Mouse (Mus musculus) 3T3-L1 (cell line): ENCODE data around the gene Otulin.

Experiments used
- DNase-seq: peaks from one replicate; pipeline ENCODE4 v3.0.0-alpha.2; 2015; ENCODE audit warnings: low read depth, low spot score

Otulin gene

DNA sequence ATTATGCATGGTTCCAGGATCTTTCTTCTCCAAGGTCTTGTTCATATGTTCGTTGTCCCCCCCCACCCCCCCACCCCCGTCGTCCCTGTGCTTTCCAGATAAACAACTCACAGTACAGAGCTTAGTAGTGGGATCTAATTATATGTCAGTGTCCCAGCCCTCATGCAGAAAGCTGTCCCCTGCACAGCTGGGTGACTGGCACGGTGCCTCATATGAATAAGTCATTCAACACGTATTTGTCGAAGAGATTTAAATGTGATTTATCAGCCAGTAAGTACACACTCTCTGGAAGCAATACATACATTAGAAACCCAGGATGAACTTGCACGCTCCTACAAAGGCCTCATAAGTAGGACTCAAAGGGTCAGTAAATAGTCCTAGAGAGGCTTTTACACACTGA, 80.6 kb downstream of the Otulin start:
- DNase-seq = no peak

GRCm38 (mm10) chr15:27549071-27549470, 81.4 kb downstream of the Otulin start:
- DNase-seq = no peak

DNA sequence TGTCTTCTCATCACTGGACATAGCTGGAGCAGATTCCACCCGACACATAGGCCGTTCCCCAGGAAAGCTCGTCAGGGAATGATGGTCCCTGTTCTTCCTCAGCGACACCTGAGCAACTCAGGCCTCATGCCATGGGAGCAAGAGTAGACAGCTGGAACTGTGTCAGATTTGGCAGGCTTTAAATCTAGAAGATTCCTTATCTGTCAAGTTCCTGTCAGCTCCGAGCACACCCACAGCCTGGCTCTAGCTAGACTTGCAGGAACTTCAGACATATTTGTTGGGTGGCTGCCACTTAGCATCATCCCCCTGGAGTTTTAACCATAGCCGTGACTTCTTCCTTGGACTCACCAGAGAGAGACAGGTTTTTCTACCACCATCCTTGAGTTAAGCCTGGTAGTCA, 82.4 kb downstream of the Otulin start:
- DNase-seq = no peak

- DNase-seq = no peak
Measured at GRCm38 (mm10) chr15:27545203-27545602, 85.3 kb downstream of the Otulin start.

GRCm38 (mm10) chr15:27539745-27540144, 90.7 kb downstream of the Otulin start:
- peak; percentile 27 for DNase-seq

DNA sequence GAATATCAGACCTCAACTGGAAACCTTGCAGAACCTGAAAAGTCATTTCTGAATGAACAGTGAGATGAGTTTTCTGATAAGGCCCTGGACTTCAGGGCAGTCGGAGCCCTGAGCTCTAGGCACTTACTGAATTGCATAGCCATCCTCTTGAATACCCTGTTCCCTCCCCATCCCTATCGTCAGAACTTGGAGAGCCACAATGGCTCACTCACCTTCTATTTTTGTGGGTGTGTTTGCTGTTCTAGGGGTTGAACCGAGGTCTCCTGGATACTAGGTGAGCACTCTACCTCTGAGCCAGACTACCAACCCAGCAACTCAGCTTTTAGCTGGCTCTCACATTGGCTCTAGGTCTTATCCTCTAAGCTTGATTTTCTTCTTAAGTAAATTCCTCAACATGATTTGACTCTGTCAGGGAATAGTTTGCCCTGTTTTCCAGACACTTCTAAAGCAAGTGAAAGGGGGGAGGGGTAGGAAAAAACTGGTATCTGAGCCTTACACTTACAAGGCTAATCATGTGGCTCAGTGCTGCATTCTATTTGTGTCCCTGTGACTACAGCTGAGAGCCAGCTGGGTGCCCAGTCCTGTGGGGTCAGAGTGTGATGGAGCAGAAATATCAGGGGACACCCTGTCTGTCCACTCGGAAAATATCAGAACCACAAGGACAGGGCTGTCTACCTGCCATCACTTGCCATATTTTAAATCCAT, 92.8 kb downstream of the Otulin start:
- DNase-seq = no peak

DNA sequence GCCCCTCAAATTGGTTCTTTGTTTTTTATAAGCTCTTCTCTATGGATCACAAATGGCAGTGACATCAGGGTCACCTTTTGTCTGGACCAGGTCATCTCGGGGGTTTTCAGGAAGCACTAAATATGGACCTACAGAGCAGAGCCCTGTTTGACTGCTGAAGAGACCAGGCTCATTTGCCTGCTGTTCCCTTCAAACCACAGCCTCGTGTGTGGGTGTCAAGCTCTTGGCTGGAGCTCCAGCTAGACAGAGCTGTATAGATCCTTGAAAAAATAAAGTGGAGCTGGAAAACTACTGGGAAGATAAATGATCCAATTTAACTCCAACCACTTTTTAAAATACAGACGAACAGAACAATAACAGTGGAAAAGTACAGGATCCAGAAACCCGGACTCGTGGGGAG, 93.7 kb downstream of the Otulin start:
- peak; percentile 64 for DNase-seq

DNA sequence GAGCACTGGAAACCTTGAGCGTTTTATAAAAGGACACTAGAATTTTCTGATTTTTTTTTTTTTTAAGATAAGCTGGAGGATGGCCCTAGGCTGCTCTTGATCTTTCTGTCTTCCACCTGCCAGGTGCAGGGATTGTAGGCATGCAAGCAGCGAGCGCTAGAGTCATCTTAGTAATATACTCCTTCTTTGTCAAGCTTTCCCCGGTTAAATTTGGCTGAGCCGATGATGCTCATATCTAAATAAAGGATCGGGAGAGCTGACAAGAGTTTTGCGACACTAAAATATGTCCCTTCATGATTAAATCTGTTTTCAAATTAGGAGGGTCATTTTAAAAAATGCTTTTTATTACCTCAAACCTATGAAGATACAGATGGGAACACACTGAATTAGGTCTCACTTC, 94.3 kb downstream of the Otulin start:
- DNase-seq = no peak

GRCm38 (mm10) chr15:27535681-27536080, 94.8 kb downstream of the Otulin start:
- no peak for DNase-seq

DNA sequence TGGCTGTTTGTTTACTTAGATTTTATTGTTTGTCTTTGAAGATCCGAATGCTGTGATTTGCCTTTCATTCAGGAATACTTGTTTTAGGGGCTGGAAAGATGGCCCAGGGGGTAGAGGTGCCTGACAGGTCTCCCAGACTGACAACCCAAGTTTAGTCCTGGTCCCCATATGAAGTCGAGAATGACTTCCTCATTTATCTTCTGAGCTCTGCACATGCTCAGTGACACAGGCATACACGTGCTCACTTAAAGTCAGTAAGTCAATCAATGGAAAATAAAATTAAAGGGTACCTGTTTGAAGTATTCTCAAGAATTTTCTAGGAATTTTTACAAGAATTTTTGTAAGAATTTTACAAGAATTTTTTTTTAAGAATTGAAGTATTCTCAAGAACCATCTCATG, 97.5 kb downstream of the Otulin start:
- no peak for DNase-seq

DNA sequence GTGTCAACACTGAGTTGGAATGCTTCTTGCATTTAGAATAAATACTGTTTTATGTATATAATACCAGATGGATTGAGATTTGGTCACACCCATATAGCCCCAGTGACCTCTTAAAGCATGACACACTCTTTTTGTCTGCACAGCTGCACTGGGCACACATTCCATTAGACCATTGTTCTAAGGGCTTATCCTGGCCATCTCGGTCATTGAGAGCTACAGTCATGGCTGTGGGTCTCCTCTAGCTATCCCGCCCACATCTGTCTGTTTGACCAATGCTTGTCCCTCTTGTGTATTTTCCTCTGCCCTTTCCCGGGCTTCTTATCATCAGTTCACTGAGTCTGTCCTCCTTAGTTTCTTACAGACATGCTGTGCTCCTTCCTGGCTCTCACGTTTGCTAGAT, 100.5 kb downstream of the Otulin start:
- peak; percentile 68 for DNase-seq

GRCm38 (mm10) chr15:27528896-27529295, 101.6 kb downstream of the Otulin start:
- peak; percentile 63 for DNase-seq

GRCm38 (mm10) chr15:27525233-27526005, 105.1 kb downstream of the Otulin start:
- DNase-seq = peak; percentile 45

GRCm38 (mm10) chr15:27519857-27520256, 110.6 kb downstream of the Otulin start:
- no peak for DNase-seq

DNA sequence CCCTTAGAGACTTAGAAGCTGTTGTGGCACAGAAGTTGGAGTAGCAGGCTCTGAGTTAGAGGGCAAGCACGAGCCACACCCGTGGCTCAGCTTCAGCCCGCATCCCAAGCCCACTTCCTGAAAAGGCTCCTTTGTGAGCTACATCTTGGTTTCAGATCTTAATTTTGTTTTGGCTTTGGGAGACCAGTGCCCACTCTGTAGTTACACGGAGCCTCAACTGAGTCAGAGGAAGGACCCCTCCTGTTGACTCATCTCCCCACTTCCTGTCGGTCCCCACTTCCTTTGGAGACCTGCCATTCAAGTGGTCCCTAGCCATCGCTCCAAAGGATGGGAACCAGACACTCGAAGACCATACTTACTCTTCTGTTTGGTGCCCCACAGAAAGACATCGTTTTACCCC, 112.5 kb downstream of the Otulin start:
- DNase-seq = no peak

- no peak for DNase-seq
Measured at GRCm38 (mm10) chr15:27516927-27517326, 113.6 kb downstream of the Otulin start.

- no peak for DNase-seq
Measured at GRCm38 (mm10) chr15:27508982-27509381, 121.5 kb downstream of the Otulin start.

- no peak for DNase-seq
Measured at GRCm38 (mm10) chr15:27508169-27508568, 122.3 kb downstream of the Otulin start.

GRCm38 (mm10) chr15:27506893-27507596, 123.4 kb downstream of the Otulin start:
- no peak for DNase-seq

DNA sequence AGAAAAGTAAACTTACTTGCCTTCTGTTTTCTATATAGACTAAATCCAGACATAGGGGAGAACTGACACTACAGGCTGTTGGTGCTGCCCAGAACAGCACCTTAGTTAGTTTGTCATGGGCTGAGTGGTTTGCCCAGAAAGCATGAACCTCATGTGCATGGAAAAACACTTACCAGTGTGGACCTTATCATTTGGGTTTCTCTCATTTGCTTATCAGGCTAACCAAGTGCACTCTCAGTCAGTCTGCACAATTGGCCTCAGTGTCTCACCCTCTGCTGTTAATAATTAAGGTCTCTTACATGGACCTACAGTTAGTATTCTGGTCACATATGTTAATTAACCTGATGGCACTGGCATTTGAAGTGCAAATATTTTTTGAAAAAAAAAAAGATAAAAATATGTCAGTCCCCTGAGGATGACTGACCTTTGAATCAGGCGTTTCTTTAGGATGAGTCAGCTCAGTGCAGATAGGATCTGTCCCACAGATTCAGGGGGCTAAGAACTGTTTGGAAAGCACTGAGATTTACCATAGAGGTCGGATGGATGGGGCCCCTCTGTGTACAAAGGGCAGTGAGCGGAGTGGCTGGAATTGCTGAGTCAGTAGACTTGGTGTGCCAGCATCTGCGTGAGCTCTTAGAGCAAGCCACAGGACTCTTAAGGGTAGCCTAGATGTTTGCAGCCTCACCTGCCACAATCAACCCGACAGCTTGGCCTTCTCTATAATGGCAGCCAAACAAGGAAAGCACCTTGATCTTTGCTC, 124.2 kb downstream of the Otulin start:
- peak; percentile 78 for DNase-seq

DNA sequence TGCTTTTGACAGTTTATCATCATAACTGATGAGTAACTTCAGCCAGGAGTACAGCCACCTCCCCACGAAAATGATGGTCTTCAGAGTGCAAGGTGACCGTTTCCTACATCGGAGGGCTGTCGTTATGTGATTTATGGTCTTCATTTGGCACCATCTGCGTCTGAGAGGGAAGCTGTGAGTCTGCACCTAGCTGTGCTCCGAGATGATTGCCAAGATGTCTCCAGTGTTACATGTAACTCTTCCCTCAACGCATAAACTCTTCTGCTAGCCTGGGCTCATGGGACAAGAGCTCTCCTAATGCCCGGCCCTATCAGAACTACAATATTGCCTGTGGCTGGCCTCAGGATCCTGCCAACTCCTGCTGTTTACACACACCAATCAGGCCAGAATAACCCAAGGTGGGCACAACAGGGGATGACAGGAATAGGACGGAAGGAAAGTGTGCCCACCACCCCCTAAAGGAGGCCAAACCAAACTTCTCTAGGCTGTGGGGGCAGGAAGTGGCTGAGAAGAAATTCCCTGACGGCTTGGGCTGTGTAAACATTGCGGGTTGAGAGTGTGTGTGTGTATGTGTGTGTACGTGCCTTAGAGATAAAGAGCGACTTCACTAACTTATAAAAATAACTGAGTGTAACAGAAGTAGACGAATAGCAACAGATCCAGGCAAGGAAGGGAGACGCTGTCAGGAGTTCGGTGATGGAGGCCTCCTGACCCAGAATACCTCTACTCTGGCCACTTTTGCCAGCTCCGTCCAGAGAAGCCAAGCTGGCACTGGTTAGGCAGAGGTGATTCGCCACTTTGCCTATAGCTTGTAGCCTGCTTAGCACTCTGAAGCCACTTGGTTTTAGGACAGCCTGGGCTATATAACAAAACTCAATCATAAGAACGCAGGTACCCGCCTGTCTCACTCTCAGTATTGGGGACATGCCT, 126.4 kb downstream of the Otulin start:
- DNase-seq = no peak
